Mouse (Mus musculus): ENCODE results near the gene Ptafr.

- TF ChIP-seq CTCF (IDR thresholded peaks at IDR 0.05; ENCODE audit: borderline replicate concordance, insufficient read depth, low read depth, low read length), result peak; percentile 73
- TF ChIP-seq POLR2A (IDR thresholded peaks at IDR 0.05; ENCODE audit: borderline replicate concordance, insufficient read depth, low read length), result no peak
These were observed 18.0 kb upstream of the Ptafr start for GRCm38 (mm10) chr4:132545851-132546250.

All from cerebellum, adult 2 months (tissue).